Mouse (Mus musculus) limb, embryonic 11.5 days (tissue): ENCODE results near the gene Spa17. TPM values are rescaled to one million over a fixed set of nuclear protein-coding genes. Genes with fewer than 3 reads are reported as not detected.
A peak's percentile ranks its signal among the peaks of the same experiment; 100 is the strongest.

Source experiments
- ATAC-seq: fragments of 200-750 bp; cut with Nextera tagmentation; 2 replicates; pipeline ENCODE4 v1.8.0; 2017; ENCODE audit warnings: low read depth; ENCODE audit not compliant: insufficient number of reproducible peaks, low FRiP score, low TSS enrichment
- DNase-seq: peaks from one replicate; pipeline ENCODE4 v3.0.0-alpha.2; 2015; ENCODE audit warnings: low spot score
- H3K27ac ChIP-seq: fragments of 300-500 bp; sonication (generic); replicated peaks from 2 replicates; pipeline ENCODE4 v1.5.1; 2014; ENCODE audit warnings: low read depth, mild to moderate bottlenecking, low read length
- H3K27me3 ChIP-seq: fragments of 300-500 bp; sonication (generic); 2 replicates; pipeline ENCODE4 v1.6.1; 2014; ENCODE audit warnings: mild to moderate bottlenecking, low read length, mixed read lengths; ENCODE audit not compliant: control insufficient read depth, insufficient read depth
- H3K36me3 ChIP-seq: fragments of 300-500 bp; sonication (generic); 2 replicates; pipeline ENCODE4 v1.6.1; 2014; ENCODE audit warnings: mild to moderate bottlenecking, low read length, moderate library complexity, mixed read lengths; ENCODE audit not compliant: control insufficient read depth, insufficient read depth
- H3K4me1 ChIP-seq: fragments of 300-500 bp; sonication (generic); 2 replicates; pipeline ENCODE4 v1.6.1; 2014; ENCODE audit warnings: low read length, mixed read lengths; ENCODE audit not compliant: control insufficient read depth, insufficient read depth
- H3K4me2 ChIP-seq: fragments of 300-500 bp; sonication (generic); 2 replicates; pipeline ENCODE4 v1.6.1; 2014; ENCODE audit warnings: low read depth, mild to moderate bottlenecking, moderate library complexity; ENCODE audit not compliant: severe bottlenecking
- H3K4me3 ChIP-seq: fragments of 300-500 bp; sonication (generic); 2 replicates; pipeline ENCODE4 v1.5.1; 2014; ENCODE audit warnings: low read depth, low read length
- H3K9ac ChIP-seq: fragments of 300-500 bp; sonication (generic); 2 replicates; pipeline ENCODE4 v1.6.1; 2014; ENCODE audit warnings: mild to moderate bottlenecking, low read length
- H3K9me3 ChIP-seq: fragments of 300-500 bp; sonication (generic); 2 replicates; pipeline ENCODE4 v1.6.1; 2016; ENCODE audit warnings: low read length; ENCODE audit not compliant: control insufficient read depth
- WGBS: fragments of 180-500 bp; shearing (Covaris S2); extraction: QIAGEN DNeasy Blood & Tissue Kit; methylation state at CpG from one replicate; pipeline ENCODE4 v1.1.7; 2014; 5-methylcytosine and 5-hydroxymethylcytosine counted together
- polyA plus RNA-seq: library from polyadenylated mRNA; unstranded; fragments of >200 nt; fragmentation: Nextera tagmentation; extraction: Ambion mirVana; gene quantifications from 2 replicates; pipeline ENCODE4 v1.2.1, GENCODE M21; 2014

Gene Spa17
- polyA plus RNA-seq, 1 experiment from 2014 or later, result 7.2 TPM

DNA sequence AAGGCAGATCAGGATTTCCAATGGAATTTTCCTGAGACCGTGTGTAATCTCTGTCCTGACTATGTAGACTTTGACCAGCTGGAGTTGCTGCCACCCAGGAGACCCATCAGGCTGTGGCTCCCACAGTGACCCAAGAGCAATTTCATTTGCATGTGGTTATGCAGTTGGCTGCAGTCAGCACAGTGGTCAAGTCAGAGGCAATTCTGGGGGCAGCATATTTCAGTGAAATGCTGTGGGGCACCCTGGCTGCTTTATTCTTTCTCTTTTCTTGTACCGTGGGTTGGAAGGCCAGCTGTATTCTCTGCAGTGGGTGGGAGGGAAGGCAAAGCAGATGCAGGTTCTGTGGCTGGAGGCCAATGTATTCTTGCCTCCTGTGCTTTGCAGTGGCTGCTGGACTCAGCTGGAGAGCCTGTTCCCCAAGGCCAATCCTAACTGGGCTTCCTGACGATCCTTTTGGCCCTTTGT lies 12.6 kb upstream of the Spa17 start:
- DNase-seq (no peak), ATAC-seq (no peak)
- H3K36me3 ChIP-seq, result no peaks in the 10 kb centered on the region
- no peak overlapping the region for H3K9ac ChIP-seq
- H3K9me3 ChIP-seq, result no peaks in the 10 kb centered on the region
- H3K27me3 ChIP-seq, result no peaks in the 10 kb centered on the region
- H3K4me1 ChIP-seq, result no peaks in the 10 kb centered on the region
- H3K27ac ChIP-seq, result no peak overlapping the region
- 25% methylated on average over 3 of the region's 3 CpGs for WGBS
- no peak overlapping the region for H3K4me3 ChIP-seq
- no peak overlapping the region for H3K4me2 ChIP-seq

DNA sequence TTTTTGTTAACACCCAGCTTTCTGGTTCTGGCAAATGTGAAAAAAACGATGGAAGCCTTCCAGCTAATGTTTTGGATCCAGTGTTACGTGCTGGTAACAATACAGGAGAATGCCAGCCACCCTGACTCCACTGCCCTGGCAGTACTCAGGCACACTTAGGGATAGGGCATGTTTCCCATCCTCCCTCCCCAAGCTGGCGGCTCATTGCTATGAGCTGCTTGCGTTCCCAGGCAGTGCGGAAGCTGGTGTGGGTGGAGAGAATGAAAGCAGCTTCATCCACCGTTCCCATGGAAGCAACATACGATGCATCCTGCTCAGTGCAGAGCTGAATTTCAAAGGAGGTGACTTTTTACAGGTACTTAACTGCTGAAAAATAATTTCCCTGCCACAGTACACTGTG lies 12.1 kb upstream of the Spa17 start:
- 31% methylated on average over 7 of the region's 7 CpGs for WGBS
- Histone ChIP-seq H3K4me1 (no peaks in the 10 kb centered on the region), H3K36me3 (no peaks in the 10 kb centered on the region), H3K9me3 (no peaks in the 10 kb centered on the region), H3K4me3 (no peak overlapping the region), H3K27ac (no peak overlapping the region), H3K4me2 (no peak overlapping the region), H3K27me3 (no peaks in the 10 kb centered on the region), H3K9ac (no peak overlapping the region)
- no peak for DNase-seq
- no peak for ATAC-seq

GRCm38 (mm10) chr9:37625129-37625528 lies 11.6 kb upstream of the Spa17 start:
- H3K4me2 ChIP-seq, result no peak overlapping the region
- no peak for ATAC-seq
- 50% methylated on average over 3 of the region's 3 CpGs for WGBS
- H3K4me1 ChIP-seq, result no peaks in the 10 kb centered on the region
- no peak for DNase-seq
- no peaks in the 10 kb centered on the region for H3K36me3 ChIP-seq
- H3K27ac ChIP-seq, result no peak overlapping the region
- H3K4me3 ChIP-seq, result no peak overlapping the region
- H3K27me3 ChIP-seq, result no peaks in the 10 kb centered on the region
- no peaks in the 10 kb centered on the region for H3K9me3 ChIP-seq
- H3K9ac ChIP-seq, result no peak overlapping the region

- DNase-seq (no peak), ATAC-seq (no peak)
- H3K4me1 ChIP-seq, result no peaks in the 10 kb centered on the region
- H3K4me2 ChIP-seq, result no peak overlapping the region
- H3K27ac ChIP-seq, result no peak overlapping the region
- 71% methylated on average over 1 of the region's 1 CpGs for WGBS
- H3K36me3 ChIP-seq, result no peaks in the 10 kb centered on the region
- H3K9me3 ChIP-seq, result no peaks in the 10 kb centered on the region
- H3K9ac ChIP-seq, result no peak overlapping the region
- H3K27me3 ChIP-seq, result no peaks in the 10 kb centered on the region
- H3K4me3 ChIP-seq, result no peak overlapping the region
Observed at GRCm38 (mm10) chr9:37624502-37624901, 11.0 kb upstream of the Spa17 start.

DNA sequence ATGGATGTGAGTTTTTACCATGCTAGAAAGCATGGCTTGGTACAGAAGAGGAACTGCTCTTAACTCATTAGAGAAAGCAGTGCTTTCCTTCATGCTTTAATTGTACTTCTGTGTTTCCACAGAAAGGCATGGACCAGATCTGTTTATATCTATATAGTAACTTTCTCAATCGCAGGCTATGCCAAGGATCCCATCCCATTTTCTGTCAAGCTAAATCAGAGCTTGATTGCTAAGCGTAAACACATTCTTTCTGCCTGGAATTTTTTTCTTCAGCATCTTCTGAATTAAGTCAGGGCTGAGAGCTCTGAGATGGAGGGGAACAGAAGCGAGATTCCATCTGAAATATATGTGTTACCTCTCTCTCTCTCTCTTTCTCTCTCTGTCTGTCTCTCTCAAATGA lies 10.5 kb upstream of the Spa17 start:
- ATAC-seq (no peak), DNase-seq (no peak)
- H3K4me2 ChIP-seq, result no peak overlapping the region
- H3K9me3 ChIP-seq, result no peaks in the 10 kb centered on the region
- no peaks in the 10 kb centered on the region for H3K27me3 ChIP-seq
- no peak overlapping the region for H3K27ac ChIP-seq
- H3K4me3 ChIP-seq, result no peak overlapping the region
- H3K36me3 ChIP-seq, result no peaks in the 10 kb centered on the region
- H3K9ac ChIP-seq, result no peak overlapping the region
- WGBS, result 94% methylated on average over 3 of the region's 3 CpGs
- H3K4me1 ChIP-seq, result no peaks in the 10 kb centered on the region

GRCm38 (mm10) chr9:37621290-37621689 lies 7.8 kb upstream of the Spa17 start:
- DNase-seq (no peak), ATAC-seq (no peak)
- no peaks in the 10 kb centered on the region for H3K36me3 ChIP-seq
- no peak overlapping the region for H3K4me3 ChIP-seq
- no peaks in the 10 kb centered on the region for H3K4me1 ChIP-seq
- no peaks in the 10 kb centered on the region for H3K27me3 ChIP-seq
- H3K4me2 ChIP-seq, result no peak overlapping the region
- WGBS, result 78% methylated on average over 6 of the region's 6 CpGs
- H3K27ac ChIP-seq, result no peak overlapping the region
- H3K9ac ChIP-seq, result no peak overlapping the region
- H3K9me3 ChIP-seq, result no peaks in the 10 kb centered on the region

DNA sequence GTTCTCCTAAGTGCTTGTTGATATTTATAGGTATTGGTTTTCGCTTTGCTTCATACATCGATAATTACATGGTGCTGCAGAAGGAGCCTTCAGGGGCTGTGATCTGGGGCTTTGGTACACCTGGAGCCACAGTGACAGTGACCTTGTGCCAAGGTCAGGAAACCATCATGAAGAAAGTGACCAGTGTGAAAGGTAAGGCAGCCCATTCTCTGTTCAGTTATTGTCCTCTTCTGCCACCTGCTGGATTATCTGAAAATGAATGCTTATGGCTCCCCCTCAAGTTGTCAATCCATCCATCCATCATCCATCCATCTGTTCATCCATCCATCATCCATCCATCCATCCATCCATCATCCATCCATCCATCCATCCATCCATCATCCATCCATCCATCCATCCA lies 3.2 kb upstream of the Spa17 start:
- no peak overlapping the region for H3K4me3 ChIP-seq
- no peaks in the 10 kb centered on the region for H3K4me1 ChIP-seq
- no peak for ATAC-seq
- no peaks in the 10 kb centered on the region for H3K36me3 ChIP-seq
- H3K27ac ChIP-seq, result no peak overlapping the region
- WGBS, result 50% methylated on average over 2 of the region's 2 CpGs
- no peaks in the 10 kb centered on the region for H3K9me3 ChIP-seq
- no peak overlapping the region for H3K4me2 ChIP-seq
- peak; percentile 32 for DNase-seq
- no peak overlapping the region for H3K9ac ChIP-seq
- H3K27me3 ChIP-seq, result no peaks in the 10 kb centered on the region

DNA sequence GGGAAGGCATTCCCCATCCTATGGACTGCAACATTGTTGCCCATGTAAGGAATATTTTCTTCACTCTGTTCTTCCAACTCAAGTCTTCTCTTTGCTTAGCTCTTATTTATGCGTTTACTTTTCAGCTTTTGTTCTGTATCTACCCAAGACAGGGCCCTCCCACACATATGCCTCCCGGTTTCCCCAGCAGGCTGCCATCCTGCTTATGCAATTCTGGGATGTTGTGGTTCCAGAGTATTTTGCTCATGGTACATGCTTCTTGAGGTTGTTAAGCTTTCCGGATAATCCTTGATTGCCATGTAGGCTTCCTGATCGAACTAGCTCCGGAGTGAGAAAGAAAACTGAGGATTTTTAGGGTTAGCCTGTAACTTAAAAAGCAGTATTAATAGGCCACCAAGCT lies 1.7 kb upstream of the Spa17 start:
- Histone ChIP-seq H3K27ac (no peak overlapping the region), H3K9ac (no peak overlapping the region), H3K27me3 (no peaks in the 10 kb centered on the region), H3K4me2 (no peak overlapping the region), H3K36me3 (no peaks in the 10 kb centered on the region), H3K9me3 (no peaks in the 10 kb centered on the region), H3K4me3 (no peak overlapping the region), H3K4me1 (no peaks in the 10 kb centered on the region)
- no peak for ATAC-seq
- 63% methylated on average over 5 of the region's 5 CpGs for WGBS
- no peak for DNase-seq

DNA sequence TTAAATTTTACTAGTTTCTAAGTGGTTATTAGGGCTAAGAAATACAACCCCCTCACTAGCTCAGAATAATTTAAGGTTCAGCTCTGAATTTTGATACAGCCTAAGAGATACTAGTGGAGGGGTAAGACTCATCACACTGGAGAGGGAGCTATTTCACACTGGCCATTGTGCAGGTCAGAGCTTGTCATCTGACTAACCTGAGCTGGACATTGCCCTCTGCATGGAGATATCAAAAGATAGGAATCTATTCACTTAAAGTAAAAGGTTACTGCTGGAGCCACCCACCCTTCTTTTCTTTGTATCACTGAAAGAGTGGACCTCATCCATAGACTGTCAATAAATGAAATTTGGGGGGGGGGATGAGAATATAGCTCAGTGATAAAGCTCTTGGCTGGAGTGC lies 794 bp upstream of the Spa17 start:
- no peaks in the 10 kb centered on the region for H3K36me3 ChIP-seq
- ATAC-seq (peak; percentile 24; the same call in 1 of the 2 replicates), DNase-seq (no peak)
- peak overlapping the region; percentile 73; the same call in 1 of the 2 replicates for H3K4me2 ChIP-seq
- H3K27ac ChIP-seq, result no peak overlapping the region
- H3K9me3 ChIP-seq, result no peaks in the 10 kb centered on the region
- H3K4me3 ChIP-seq, result no peak overlapping the region
- no peaks in the 10 kb centered on the region for H3K27me3 ChIP-seq
- no peak overlapping the region for H3K9ac ChIP-seq
- H3K4me1 ChIP-seq, result no peaks in the 10 kb centered on the region
